Mouse (Mus musculus): ENCODE results near the gene Oas1a. TPM values are rescaled to one million over a fixed set of nuclear protein-coding genes. Genes with fewer than 3 reads are reported as not detected.
A peak's percentile ranks its signal among the peaks of the same experiment; 100 is the strongest.
"Not testable (repeated sequence)": the region's sequence is repeated elsewhere in the genome, so short reads cannot be mapped to it uniquely, and the experiment has no call there.

Gene Oas1a
- total RNA-seq, 1 experiment = 10.7 TPM

GRCm38 (mm10) chr5:120890991-120891390 lies 16.3 kb downstream of the Oas1a start:
- DNase-seq (ENCODE audit: low read depth, low spot score) = no peak
- no peak overlapping the region for H3K9ac ChIP-seq (ENCODE audit: insufficient read depth, low read depth, low read length, poor library complexity, severe bottlenecking)
- no peaks in the 10 kb centered on the region for H3K9me3 ChIP-seq (ENCODE audit: control insufficient read depth, insufficient read depth, low read depth, low read length)
- in situ Hi-C loops (cut with MboI; ENCODE audit: low sequenced_read_pairs in 2 of 2, unreplicated experiment in 2 of 2) = no loop called here
- TF ChIP-seq MAFK (IDR thresholded peaks at IDR 0.05; ENCODE audit: insufficient read depth, low read depth, low read length) = no peak
- TF ChIP-seq ZC3H11A (IDR thresholded peaks at IDR 0.05; ENCODE audit: borderline replicate concordance, low read depth, low read length) = no peak
- no peak for TF ChIP-seq HCFC1 (IDR thresholded peaks at IDR 0.05; ENCODE audit: borderline replicate concordance, insufficient read depth, low read length)
- TF ChIP-seq CHD2 (IDR thresholded peaks at IDR 0.05; ENCODE audit: low read depth, low read length) = no peak
- TF ChIP-seq ZNF384 (IDR thresholded peaks at IDR 0.05; ENCODE audit: low read depth, low read length) = no peak
- peaks cover 3% of the 10 kb centered on the region for H3K36me3 ChIP-seq (ENCODE audit: control insufficient read depth, insufficient read depth, low read length, poor library complexity, severe bottlenecking)
- no peak overlapping the region for H3K4me3 ChIP-seq (ENCODE audit: insufficient read depth in 1 of 2, low read depth in 1 of 2, low read length in 2 of 2, poor library complexity in 1 of 2, severe bottlenecking in 1 of 2)
- peaks cover 2 to 12% of the 10 kb centered on the region in 2 experiments; a peak in 2 of 4 replicates for H3K4me1 ChIP-seq (ENCODE audit: control insufficient read depth in 2 of 2, insufficient read depth in 2 of 2, low read length in 2 of 2, poor library complexity in 1 of 2)
- no peak overlapping the region; the same call in 1 of the 2 replicates for H3K27ac ChIP-seq (ENCODE audit: insufficient read depth, low read depth, low read length, poor library complexity, severe bottlenecking)

DNA sequence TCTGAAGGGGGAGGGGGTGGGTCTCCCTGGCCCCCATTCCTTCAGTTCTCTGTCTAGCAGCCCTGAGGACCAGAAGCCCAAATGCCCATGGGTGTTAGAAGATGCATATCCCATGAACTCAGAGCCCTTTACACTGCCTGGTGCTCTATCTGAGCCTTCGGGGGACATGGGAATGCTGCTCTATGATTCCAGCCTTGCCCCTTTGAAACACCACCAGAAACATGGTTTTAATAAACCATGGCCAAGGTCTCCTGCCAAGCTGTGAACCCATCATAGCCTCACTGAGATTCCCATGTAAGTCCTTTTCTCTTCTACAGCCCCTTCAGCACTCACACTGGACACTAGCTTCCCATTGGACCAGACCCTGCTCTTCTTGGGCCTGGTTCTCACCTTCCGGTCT lies 17.3 kb downstream of the Oas1a start:
- peaks cover 3% of the 10 kb centered on the region; the same call in 1 of the 2 replicates for H3K36me3 ChIP-seq (ENCODE audit: control insufficient read depth, insufficient read depth, low read length, poor library complexity, severe bottlenecking)
- H3K9ac ChIP-seq (ENCODE audit: insufficient read depth, low read depth, low read length, poor library complexity, severe bottlenecking) = peak overlapping the region; percentile 5; the same call in 1 of the 2 replicates
- peak overlapping the region in 1 of 2 experiments; percentile 1; a peak in 1 of 4 replicates for H3K4me3 ChIP-seq (ENCODE audit: insufficient read depth in 1 of 2, low read depth in 1 of 2, low read length in 2 of 2, poor library complexity in 1 of 2, severe bottlenecking in 1 of 2)
- no peak overlapping the region; the same call in 1 of the 2 replicates for H3K27ac ChIP-seq (ENCODE audit: insufficient read depth, low read depth, low read length, poor library complexity, severe bottlenecking)
- peaks cover 2 to 7% of the 10 kb centered on the region in 2 experiments; a peak in 2 of 4 replicates for H3K4me1 ChIP-seq (ENCODE audit: control insufficient read depth in 2 of 2, insufficient read depth in 2 of 2, low read length in 2 of 2, poor library complexity in 1 of 2)
- DNase-seq (ENCODE audit: low read depth, low spot score) = no peak
- TF ChIP-seq CHD2 (IDR thresholded peaks at IDR 0.05; ENCODE audit: low read depth, low read length) = no peak
- no peak for TF ChIP-seq MAFK (IDR thresholded peaks at IDR 0.05; ENCODE audit: insufficient read depth, low read depth, low read length)
- TF ChIP-seq ZC3H11A (IDR thresholded peaks at IDR 0.05; ENCODE audit: borderline replicate concordance, low read depth, low read length) = no peak
- no peak for TF ChIP-seq HCFC1 (IDR thresholded peaks at IDR 0.05; ENCODE audit: borderline replicate concordance, insufficient read depth, low read length)
- no peak for TF ChIP-seq ZNF384 (IDR thresholded peaks at IDR 0.05; ENCODE audit: low read depth, low read length)
- H3K9me3 ChIP-seq (ENCODE audit: control insufficient read depth, insufficient read depth, low read depth, low read length) = no peaks in the 10 kb centered on the region
- in situ Hi-C loops (cut with MboI; ENCODE audit: low sequenced_read_pairs in 2 of 2, unreplicated experiment in 2 of 2) = no loop called here

- peak overlapping the region; percentile 71 to 73 for H3K4me3 ChIP-seq (ENCODE audit: insufficient read depth in 1 of 2, low read depth in 1 of 2, low read length in 2 of 2, poor library complexity in 1 of 2, severe bottlenecking in 1 of 2)
- peak overlapping the region; percentile 59 for H3K9ac ChIP-seq (ENCODE audit: insufficient read depth, low read depth, low read length, poor library complexity, severe bottlenecking)
- H3K36me3 ChIP-seq (ENCODE audit: control insufficient read depth, insufficient read depth, low read length, poor library complexity, severe bottlenecking); DNase-seq (ENCODE audit: low read depth, low spot score); H3K9me3 ChIP-seq (ENCODE audit: control insufficient read depth, insufficient read depth, low read depth, low read length); H3K4me1 ChIP-seq (ENCODE audit: control insufficient read depth in 2 of 2, insufficient read depth in 2 of 2, low read length in 2 of 2, poor library complexity in 1 of 2); in situ Hi-C loops (cut with MboI; ENCODE audit: low sequenced_read_pairs in 2 of 2, unreplicated experiment in 2 of 2): not testable (repeated sequence)
- peak overlapping the region; percentile 71 for H3K27ac ChIP-seq (ENCODE audit: insufficient read depth, low read depth, low read length, poor library complexity, severe bottlenecking)
Observed at GRCm38 (mm10) chr5:120888294-120888815, 19.0 kb downstream of the Oas1a start.

DNA sequence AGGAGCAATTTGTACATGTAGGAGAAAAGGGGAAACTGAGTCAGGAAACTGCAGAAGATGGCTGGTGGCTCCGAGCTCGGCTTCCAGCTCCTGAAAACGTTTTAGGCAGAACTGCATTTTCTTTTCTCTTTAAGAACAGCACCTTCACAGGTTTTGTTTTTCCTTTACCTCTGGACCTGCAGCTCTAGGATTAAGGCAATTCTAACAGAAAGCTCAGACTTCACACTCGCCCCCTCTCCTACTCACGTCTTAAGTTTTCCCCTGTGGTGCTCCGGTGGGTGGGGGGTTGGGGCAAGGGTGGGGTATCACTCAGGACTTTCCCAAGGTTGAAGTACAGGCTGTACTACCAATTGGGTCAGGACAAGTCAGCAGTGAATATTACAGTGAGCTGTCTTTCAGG lies 19.5 kb downstream of the Oas1a start:
- in situ Hi-C loops (cut with MboI; ENCODE audit: low sequenced_read_pairs in 2 of 2, unreplicated experiment in 2 of 2) = no loop called here
- H3K36me3 ChIP-seq (ENCODE audit: control insufficient read depth, insufficient read depth, low read length, poor library complexity, severe bottlenecking) = peaks cover 3% of the 10 kb centered on the region; the same call in 1 of the 2 replicates
- no peaks in the 10 kb centered on the region for H3K9me3 ChIP-seq (ENCODE audit: control insufficient read depth, insufficient read depth, low read depth, low read length)
- H3K27ac ChIP-seq (ENCODE audit: insufficient read depth, low read depth, low read length, poor library complexity, severe bottlenecking) = peak overlapping the region; percentile 71
- H3K9ac ChIP-seq (ENCODE audit: insufficient read depth, low read depth, low read length, poor library complexity, severe bottlenecking) = peak overlapping the region; percentile 27
- TF ChIP-seq ZNF384 (IDR thresholded peaks at IDR 0.05; ENCODE audit: low read depth, low read length) (peak; percentile 61; the same call in 1 of the 2 replicates), HCFC1 (IDR thresholded peaks at IDR 0.05; ENCODE audit: borderline replicate concordance, insufficient read depth, low read length) (no peak)
- no peak for DNase-seq (ENCODE audit: low read depth, low spot score)
- H3K4me1 ChIP-seq (ENCODE audit: control insufficient read depth in 2 of 2, insufficient read depth in 2 of 2, low read length in 2 of 2, poor library complexity in 1 of 2) = peaks cover 2 to 7% of the 10 kb centered on the region in 2 experiments; a peak in 2 of 4 replicates
- peak overlapping the region in 1 of 2 experiments; percentile 44; a peak in 2 of 4 replicates for H3K4me3 ChIP-seq (ENCODE audit: insufficient read depth in 1 of 2, low read depth in 1 of 2, low read length in 2 of 2, poor library complexity in 1 of 2, severe bottlenecking in 1 of 2)

- DNase-seq (ENCODE audit: low read depth, low spot score); H3K4me1 ChIP-seq (ENCODE audit: control insufficient read depth in 2 of 2, insufficient read depth in 2 of 2, low read length in 2 of 2, poor library complexity in 1 of 2); H3K9me3 ChIP-seq (ENCODE audit: control insufficient read depth, insufficient read depth, low read depth, low read length); in situ Hi-C loops (cut with MboI; ENCODE audit: low sequenced_read_pairs in 2 of 2, unreplicated experiment in 2 of 2); H3K36me3 ChIP-seq (ENCODE audit: control insufficient read depth, insufficient read depth, low read length, poor library complexity, severe bottlenecking): not testable (repeated sequence)
- Histone ChIP-seq H3K27ac (ENCODE audit: insufficient read depth, low read depth, low read length, poor library complexity, severe bottlenecking) (peak within 1 kb of the TSS; percentile 71), H3K9ac (ENCODE audit: insufficient read depth, low read depth, low read length, poor library complexity, severe bottlenecking) (peak within 1 kb of the TSS; percentile 30), H3K4me3 (ENCODE audit: insufficient read depth in 1 of 2, low read depth in 1 of 2, low read length in 2 of 2, poor library complexity in 1 of 2, severe bottlenecking in 1 of 2) (peak within 1 kb of the TSS in 1 of 2 experiments; percentile 44; a peak in 2 of 4 replicates)
Observed at GRCm38 (mm10) chr5:120887413-120887812, 19.9 kb downstream of the Oas1a start, which contains the start of gene Oas1g. Gene Oas1g (minus strand): TSS chr5:120887613.

DNA sequence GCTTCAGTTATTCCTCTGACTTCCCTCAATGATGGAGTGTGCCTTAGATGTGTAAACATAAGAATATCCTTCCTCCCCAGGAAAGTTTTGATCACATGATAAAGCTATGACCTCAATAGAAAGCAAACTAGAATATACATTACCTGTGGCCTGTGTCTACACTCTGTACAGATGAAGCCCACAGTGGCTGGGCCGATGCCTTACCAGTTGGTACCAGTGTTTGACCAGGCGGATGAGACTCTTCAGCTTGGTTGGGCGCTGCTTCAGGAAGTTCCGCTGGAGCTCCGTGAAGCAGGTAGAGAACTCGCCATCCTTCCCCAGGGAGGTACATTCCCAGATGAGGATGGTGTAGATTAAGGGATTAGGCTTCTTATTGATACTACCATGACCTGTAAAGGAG lies 25.6 kb downstream of the Oas1a start:
- H3K36me3 ChIP-seq (ENCODE audit: control insufficient read depth, insufficient read depth, low read length, poor library complexity, severe bottlenecking); H3K9me3 ChIP-seq (ENCODE audit: control insufficient read depth, insufficient read depth, low read depth, low read length); H3K4me3 ChIP-seq (ENCODE audit: insufficient read depth in 1 of 2, low read depth in 1 of 2, low read length in 2 of 2, poor library complexity in 1 of 2, severe bottlenecking in 1 of 2); H3K27ac ChIP-seq (ENCODE audit: insufficient read depth, low read depth, low read length, poor library complexity, severe bottlenecking); H3K9ac ChIP-seq (ENCODE audit: insufficient read depth, low read depth, low read length, poor library complexity, severe bottlenecking); in situ Hi-C loops (cut with MboI; ENCODE audit: low sequenced_read_pairs in 2 of 2, unreplicated experiment in 2 of 2); DNase-seq (ENCODE audit: low read depth, low spot score); H3K4me1 ChIP-seq (ENCODE audit: control insufficient read depth in 2 of 2, insufficient read depth in 2 of 2, low read length in 2 of 2, poor library complexity in 1 of 2): not testable (repeated sequence)

DNA sequence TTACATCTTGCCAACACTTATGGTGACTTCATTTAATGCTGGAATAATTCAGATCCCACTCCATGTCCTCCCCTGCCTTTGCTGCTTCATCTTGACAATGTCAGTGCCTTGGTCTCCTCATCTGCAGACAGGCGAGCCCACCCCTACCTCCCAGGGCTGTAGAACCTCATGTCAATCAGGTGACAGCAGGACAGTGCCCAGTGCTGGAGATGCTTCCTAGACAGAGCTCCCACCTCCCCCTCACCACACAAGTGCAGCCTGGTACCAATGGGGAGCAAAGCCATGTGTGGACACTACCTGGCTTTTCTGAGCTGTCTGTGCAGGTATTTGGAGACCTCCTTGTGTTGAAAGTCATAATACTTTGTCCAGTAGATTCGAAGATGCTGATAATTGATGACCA lies 28.5 kb downstream of the Oas1a start:
- in situ Hi-C loops (cut with MboI; ENCODE audit: low sequenced_read_pairs in 2 of 2, unreplicated experiment in 2 of 2); H3K9ac ChIP-seq (ENCODE audit: insufficient read depth, low read depth, low read length, poor library complexity, severe bottlenecking); H3K4me3 ChIP-seq (ENCODE audit: insufficient read depth in 1 of 2, low read depth in 1 of 2, low read length in 2 of 2, poor library complexity in 1 of 2, severe bottlenecking in 1 of 2); DNase-seq (ENCODE audit: low read depth, low spot score); H3K4me1 ChIP-seq (ENCODE audit: control insufficient read depth in 2 of 2, insufficient read depth in 2 of 2, low read length in 2 of 2, poor library complexity in 1 of 2); H3K36me3 ChIP-seq (ENCODE audit: control insufficient read depth, insufficient read depth, low read length, poor library complexity, severe bottlenecking); H3K9me3 ChIP-seq (ENCODE audit: control insufficient read depth, insufficient read depth, low read depth, low read length); H3K27ac ChIP-seq (ENCODE audit: insufficient read depth, low read depth, low read length, poor library complexity, severe bottlenecking): not testable (repeated sequence)
